Mouse (Mus musculus) right cerebral cortex, adult 2 months (tissue): ENCODE results near the gene Hist1h1d.
"Not testable (repeated sequence)": the region's sequence is repeated elsewhere in the genome, so short reads cannot be mapped to it uniquely, and the experiment has no call there.

ENCODE experiments used
- DNase-seq, 2 experiments: peaks; one replicate each; pipeline ENCODE4 v3.0.0; 2021 to 2022; ENCODE audit warnings: low spot score in 2 of 2

Hist1h1d gene

DNA sequence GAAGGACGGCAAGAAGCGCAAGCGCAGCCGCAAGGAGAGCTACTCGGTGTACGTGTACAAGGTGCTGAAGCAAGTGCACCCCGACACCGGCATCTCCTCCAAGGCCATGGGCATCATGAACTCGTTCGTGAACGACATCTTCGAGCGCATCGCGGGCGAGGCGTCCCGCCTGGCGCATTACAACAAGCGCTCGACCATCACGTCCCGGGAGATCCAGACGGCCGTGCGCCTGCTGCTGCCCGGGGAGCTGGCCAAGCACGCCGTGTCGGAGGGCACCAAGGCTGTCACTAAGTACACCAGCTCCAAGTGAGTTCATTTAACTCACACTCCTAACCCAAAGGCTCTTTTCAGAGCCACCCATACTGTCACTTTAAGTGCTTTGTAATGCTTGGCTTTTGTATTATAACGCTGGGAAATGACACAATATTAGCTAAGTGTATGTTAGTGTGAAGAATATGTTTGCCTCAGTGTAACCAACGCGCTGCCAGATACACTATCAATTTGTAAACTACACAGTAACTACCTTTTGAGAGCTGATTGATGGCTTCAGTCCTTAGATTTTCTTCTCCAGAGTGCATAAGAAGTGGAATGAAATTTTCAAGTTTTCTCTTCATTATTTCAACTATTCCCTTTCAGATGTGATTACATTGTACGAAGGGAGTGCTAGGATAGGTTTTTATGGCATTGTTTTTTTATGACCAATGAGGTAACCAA is 18.6 kb downstream of the Hist1h1d start:
- DNase-seq, result not testable (repeated sequence)

- DNase-seq, result no peak
Measured at GRCm38 (mm10) chr13:23572218-23573033, 19.4 kb downstream of the Hist1h1d start.

DNA sequence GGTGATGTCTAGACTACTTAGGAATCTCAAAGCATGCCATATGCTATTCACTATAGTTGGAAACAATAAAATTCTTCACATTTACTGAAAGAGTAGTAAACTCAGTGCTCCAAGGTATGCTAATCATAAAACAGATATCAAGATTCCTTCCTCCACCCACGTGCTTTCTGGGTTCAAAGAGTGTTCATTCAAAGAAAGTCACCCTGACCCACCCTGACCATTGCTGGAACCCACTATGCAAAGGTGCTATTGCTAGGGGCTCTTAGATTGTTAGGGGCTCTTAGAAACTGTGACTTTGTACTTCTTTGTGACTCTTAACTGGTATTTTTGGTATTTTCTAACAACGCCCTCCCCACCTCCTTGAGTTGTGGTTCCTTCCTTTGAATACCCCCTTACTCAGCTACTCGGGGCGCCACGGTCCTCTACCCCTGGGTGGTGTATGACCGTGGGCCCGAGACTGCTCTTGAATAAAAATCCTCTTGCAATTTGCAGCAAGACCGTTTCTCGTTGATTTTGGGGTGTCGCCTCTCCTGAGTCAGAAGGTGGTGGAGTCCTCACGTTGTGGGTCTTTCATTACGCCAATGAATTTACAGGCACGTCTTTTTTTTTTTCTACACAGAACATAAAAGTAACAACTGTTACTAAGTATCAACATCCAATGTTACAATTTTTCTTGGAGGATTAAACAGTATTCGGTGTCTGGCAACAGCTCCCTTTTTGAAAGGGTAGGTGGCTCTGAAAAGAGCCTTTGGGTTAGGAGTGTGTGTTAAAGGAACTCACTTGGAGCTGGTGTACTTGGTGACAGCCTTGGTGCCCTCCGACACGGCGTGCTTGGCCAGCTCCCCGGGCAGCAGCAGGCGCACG is 20.2 kb downstream of the Hist1h1d start:
- not testable (repeated sequence) for DNase-seq

DNA sequence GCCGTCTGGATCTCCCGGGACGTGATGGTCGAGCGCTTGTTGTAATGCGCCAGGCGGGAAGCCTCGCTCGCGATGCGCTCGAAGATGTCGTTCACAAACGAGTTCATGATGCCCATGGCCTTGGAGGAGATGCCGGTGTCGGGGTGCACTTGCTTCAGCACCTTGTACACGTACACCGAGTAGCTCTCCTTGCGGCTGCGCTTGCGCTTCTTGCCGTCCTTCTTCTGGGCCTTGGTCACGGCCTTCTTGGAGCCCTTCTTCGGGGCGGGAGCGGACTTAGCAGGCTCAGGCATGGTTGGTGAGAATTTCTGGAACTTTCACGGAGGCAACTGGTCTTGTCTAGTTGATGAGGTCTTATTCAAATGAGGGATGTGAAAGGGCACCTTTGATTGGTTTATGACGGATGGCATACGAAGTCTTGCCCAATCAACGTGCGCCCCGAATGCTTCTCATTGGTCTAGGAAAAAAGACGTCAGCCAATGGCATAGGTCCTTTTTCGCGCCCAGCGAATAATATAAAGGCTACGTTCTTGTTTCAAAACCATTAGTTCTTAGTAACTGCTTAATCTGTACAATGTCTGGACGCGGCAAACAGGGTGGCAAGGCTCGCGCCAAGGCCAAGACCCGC is 20.9 kb downstream of the Hist1h1d start, which contains the start of the genes Hist1h2bf and Hist1h2ad:
Gene Hist1h2bf (minus strand): TSS at position 299 of the 627 bp plus-strand sequence.
Gene Hist1h2ad (plus strand): TSS at position 484 of the 627 bp plus-strand sequence.
- DNase-seq, result peak; percentile 93 to 96

GRCm38 (mm10) chr13:23574546-23575170 is 21.6 kb downstream of the Hist1h1d start:
- not testable (repeated sequence) for DNase-seq

DNA sequence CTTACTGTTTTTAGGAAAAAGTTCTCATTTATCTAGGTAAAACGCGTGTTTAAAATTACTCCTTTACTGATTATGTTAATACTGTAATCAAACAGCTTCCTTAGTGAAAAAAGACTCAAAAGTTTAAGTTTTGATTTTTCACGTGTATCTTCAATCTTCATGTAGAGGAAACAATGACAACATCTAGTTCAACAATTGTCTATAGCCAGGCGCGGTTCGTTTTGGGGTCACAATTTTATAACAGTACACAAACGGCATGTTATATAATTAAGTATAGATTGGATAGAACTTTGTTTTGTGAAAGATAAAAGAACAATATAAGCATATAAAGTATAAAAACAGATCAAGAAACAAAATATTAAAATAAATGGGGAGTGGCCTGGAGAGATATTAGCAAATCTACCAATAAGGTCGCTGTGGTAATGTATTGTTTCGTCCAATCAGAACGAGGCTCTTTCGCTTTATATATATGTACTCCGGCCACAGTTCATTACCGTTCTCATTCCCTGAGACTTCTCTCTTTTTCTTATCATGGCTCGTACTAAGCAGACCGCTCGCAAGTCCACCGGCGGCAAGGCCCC is 22.3 kb downstream of the Hist1h1d start, which contains the start of gene Hist1h3d:
Gene Hist1h3d (plus strand): TSS at position 493 of the 581 bp plus-strand sequence.
- DNase-seq, result peak; percentile 70 to 72

DNA sequence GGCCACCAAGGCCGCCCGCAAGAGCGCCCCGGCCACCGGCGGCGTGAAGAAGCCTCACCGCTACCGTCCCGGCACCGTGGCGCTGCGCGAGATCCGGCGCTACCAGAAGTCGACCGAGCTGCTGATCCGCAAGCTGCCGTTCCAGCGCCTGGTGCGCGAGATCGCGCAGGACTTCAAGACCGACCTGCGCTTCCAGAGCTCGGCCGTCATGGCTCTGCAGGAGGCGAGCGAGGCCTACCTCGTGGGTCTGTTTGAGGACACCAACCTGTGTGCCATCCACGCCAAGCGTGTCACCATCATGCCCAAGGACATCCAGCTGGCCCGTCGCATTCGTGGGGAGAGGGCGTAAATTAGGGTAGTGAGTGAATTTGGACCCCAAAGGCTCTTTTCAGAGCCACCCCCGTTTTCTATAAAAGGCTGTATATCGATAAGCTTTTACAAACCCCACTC is 22.8 kb downstream of the Hist1h1d start:
- DNase-seq, result peak; percentile 18 to 33

GRCm38 (mm10) chr13:23576351-23576881 is 23.4 kb downstream of the Hist1h1d start:
- no peak for DNase-seq

- DNase-seq, result no peak
Measured at GRCm38 (mm10) chr13:23576906-23577639, 24.0 kb downstream of the Hist1h1d start.

DNA sequence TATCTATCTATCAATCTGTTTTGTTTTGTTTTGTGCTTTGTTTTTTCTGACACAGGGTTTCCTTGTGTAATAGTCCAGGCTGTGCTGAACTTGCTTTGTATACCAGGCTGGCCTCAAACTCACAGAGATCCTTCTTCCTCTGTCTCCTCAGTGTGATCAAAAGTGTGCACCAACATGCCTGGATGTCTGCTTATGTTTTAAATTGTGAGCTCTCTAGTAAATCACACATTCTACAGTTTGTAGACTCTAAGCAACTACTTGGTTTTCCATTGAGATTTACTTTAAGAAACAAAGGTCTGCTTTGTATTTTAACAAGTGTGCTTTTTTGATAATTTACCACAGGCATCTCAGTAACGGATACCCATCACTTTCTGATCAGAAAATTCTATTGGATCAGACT is 24.8 kb downstream of the Hist1h1d start:
- DNase-seq, result no peak

DNA sequence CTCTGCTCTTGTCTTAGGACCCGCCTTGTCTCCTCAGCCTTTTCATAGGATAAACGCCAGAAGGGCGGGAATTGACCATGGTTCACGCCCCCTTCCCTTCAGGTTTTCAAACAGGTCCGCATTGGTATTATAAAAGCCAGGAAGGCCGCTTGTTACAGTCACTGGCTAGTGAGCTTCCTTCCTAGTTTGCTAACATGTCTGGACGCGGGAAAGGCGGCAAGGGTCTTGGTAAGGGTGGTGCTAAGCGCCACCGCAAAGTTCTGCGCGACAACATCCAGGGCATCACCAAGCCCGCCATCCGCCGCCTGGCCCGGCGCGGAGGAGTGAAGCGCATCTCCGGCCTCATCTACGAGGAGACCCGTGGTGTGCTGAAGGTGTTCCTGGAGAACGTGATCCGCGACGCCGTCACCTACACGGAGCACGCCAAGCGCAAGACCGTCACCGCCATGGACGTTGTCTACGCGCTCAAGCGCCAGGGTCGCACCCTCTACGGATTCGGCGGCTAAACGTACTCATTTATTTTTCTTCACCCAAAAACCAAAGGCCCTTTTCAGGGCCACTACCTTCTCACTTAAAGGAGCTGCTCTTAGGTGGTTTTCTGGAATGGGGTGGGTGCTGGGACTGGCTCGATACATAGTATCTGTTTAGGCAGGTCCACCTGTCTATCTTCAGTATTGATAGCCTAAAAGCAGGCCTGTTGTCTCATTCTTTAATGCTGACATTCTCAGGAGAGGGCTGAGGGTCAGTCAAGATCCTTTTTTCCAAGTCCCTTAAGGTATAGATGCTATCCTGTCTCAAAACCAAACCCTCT is 28.6 kb downstream of the Hist1h1d start, which contains the start of gene Hist1h4d:
Gene Hist1h4d (plus strand): TSS at position 191 of the 811 bp plus-strand sequence.
- peak; percentile 99 for DNase-seq

GRCm38 (mm10) chr13:23582219-23583056 is 29.4 kb downstream of the Hist1h1d start:
- no peak for DNase-seq

- no peak for DNase-seq
Measured at GRCm38 (mm10) chr13:23583387-23584068, 30.5 kb downstream of the Hist1h1d start.

- DNase-seq, result no peak
Measured at GRCm38 (mm10) chr13:23584331-23584730, 31.3 kb downstream of the Hist1h1d start.

DNA sequence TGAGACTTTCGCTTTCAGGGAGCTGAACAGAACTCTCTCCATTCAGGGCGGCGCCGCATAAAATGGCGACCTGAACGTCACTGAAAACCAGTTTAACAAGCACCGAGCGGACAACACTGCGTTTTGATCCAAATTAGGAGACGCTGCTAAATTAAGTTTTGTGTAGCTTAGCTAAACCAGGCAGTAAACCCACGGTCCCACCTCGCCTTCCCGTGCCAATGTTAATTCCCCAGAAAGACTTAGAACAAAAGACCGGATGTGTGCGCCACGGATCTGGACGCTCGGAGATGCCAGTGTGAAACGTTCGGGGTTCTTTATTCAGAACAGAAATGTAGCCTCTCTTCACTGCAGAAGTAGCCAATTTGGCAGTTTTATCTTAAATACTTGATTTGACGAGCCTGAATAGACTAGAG is 32.0 kb downstream of the Hist1h1d start:
- DNase-seq, result peak; percentile 77 to 82

- DNase-seq, result peak; percentile 76 to 77
Measured at GRCm38 (mm10) chr13:23585442-23586098, 32.5 kb downstream of the Hist1h1d start.
